Mouse (Mus musculus): Measurements from ENCODE around the gene Mrgprx2.
"Not testable (repeated sequence)": the region's sequence is repeated elsewhere in the genome, so short reads cannot be mapped to it uniquely, and the experiment has no call there.

Gene Mrgprx2

GRCm38 (mm10) chr7:48499221-48499620 is at the start of gene Mrgprx2:
Mrgprx2 (minus strand) TSS chr7:48499321.
- DNase-seq (ENCODE audit: low read depth, low spot score), result no peak

GRCm38 (mm10) chr7:48456242-48456641 is 42.9 kb downstream of the Mrgprx2 start, which contains the start of gene Mrgprb1:
Mrgprb1 (minus strand) TSS chr7:48456342.
- no peak for DNase-seq (ENCODE audit: low read depth, low spot score)

- no peak for DNase-seq (ENCODE audit: low read depth, low spot score)
Measured at GRCm38 (mm10) chr7:48436581-48436980, 62.5 kb downstream of the Mrgprx2 start.

DNA sequence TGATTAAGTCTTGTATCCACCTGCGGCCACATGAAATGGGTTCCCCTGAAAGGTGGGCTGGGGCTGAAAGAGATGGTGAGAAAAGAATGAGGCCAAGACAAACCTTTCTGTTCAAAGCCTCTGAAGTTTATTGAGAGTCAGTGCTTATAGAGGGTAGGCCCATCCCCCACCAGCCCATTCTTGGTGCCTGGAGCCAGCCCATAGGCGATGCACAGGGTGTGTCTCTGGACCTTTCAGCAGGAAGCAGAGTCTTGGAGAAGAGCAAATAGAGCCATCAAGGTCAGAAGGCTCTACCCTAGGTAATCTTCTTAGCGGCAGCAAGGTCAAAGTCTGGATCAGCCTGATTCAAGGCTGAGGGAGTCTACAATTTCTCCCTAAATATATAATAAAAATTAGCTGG is 63.2 kb downstream of the Mrgprx2 start:
- not testable (repeated sequence) for DNase-seq (ENCODE audit: low read depth, low spot score)
